In genomic region chr12:106020063-106020462, GRCm38 (mm10) we compare ENCODE assay signal across 13 mouse cellular contexts. TPM values are rescaled to one million over a fixed set of nuclear protein-coding genes. Genes with fewer than 3 reads are reported as not detected.
DNase-seq lines count a peak whose midpoint lies in the region; ATAC-seq lines count a peak whose summit lies in the region.
"Had no signal": no experiment of that assay in that cellular context is flagged by ENCODE, and none has a peak within 500 bp of the region (broad histone marks: within the 10 kb centered on the region; RNA-seq: fewer than 3 reads in every experiment).

No protein-coding gene starts in this region.

- H3K9ac ChIP-seq in forebrain, embryonic 14.5 days (ENCODE audit: low read length) = 0 out of 2 replicates have a peak overlapping the region, but pooled peaks have one; percentile 13
- H3K9ac ChIP-seq in forebrain, embryonic 11.5 days (ENCODE audit: low read length) = no peak overlapping the region
- H3K9ac ChIP-seq: embryonic facial prominence, embryonic 12.5 days; liver, embryonic 13.5 days had no signal

- no peaks in the 10 kb centered on the region for H3K27me3 ChIP-seq in forebrain, embryonic 14.5 days (replicated peaks; ENCODE audit: control insufficient read depth, insufficient read depth, low read length)
- H3K27me3 ChIP-seq in forebrain, embryonic 11.5 days (ENCODE audit: control insufficient read depth, insufficient read depth, low read length) = no peaks in the 10 kb centered on the region
- H3K27me3 ChIP-seq: embryonic facial prominence, embryonic 12.5 days; liver, embryonic 13.5 days had no signal

- DNase-seq in forebrain, embryonic 14.5 days (ENCODE audit: low spot score) = peak; percentile 82
- no peak for DNase-seq in forebrain, embryonic 11.5 days (ENCODE audit: low spot score)
- peak; percentile 41 for DNase-seq in right cerebral cortex, postnatal 4 days
- no peak for DNase-seq in right cerebral cortex, adult 18-20 months
- peak; percentile 77 for DNase-seq in layer of hippocampus, adult 11-12 months (ENCODE audit: low spot score)
- no peak for DNase-seq in Muller cell, postnatal 12 days (ENCODE audit: inconsistent ontology term)
- DNase-seq in right cerebral cortex, postnatal 25 days = no peak
- DNase-seq: heart, postnatal 36 days; liver, embryonic 13.5 days; lung, postnatal 36 days; midbrain, embryonic 14.5 days had no signal

- H3K4me2 ChIP-seq in forebrain, embryonic 14.5 days (ENCODE audit: low read length) = no peak overlapping the region
- no peak overlapping the region for H3K4me2 ChIP-seq in forebrain, embryonic 11.5 days (ENCODE audit: low read depth, low read length, severe bottlenecking)
- H3K4me2 ChIP-seq: embryonic facial prominence, embryonic 12.5 days; liver, embryonic 13.5 days had no signal

- 0 out of 2 replicates have a peak, but pooled peaks cover 3% of the 10 kb centered on the region for H3K36me3 ChIP-seq in forebrain, embryonic 14.5 days (ENCODE audit: control insufficient read depth, insufficient read depth, low read length)
- no peaks in the 10 kb centered on the region; the same call in 1 of the 2 replicates for H3K36me3 ChIP-seq in forebrain, embryonic 11.5 days (ENCODE audit: control insufficient read depth, insufficient read depth, low read length)

- no peak overlapping the region for H3K4me3 ChIP-seq in forebrain, embryonic 14.5 days (ENCODE audit: low read depth, low read length)
- no peak overlapping the region for H3K4me3 ChIP-seq in forebrain, embryonic 11.5 days (ENCODE audit: low read depth, low read length)
- H3K4me3 ChIP-seq: embryonic facial prominence, embryonic 12.5 days; liver, embryonic 13.5 days had no signal

- H3K27ac ChIP-seq in forebrain, embryonic 14.5 days (ENCODE audit: low read depth, low read length) = peak overlapping the region; percentile 74
- no peak overlapping the region for H3K27ac ChIP-seq in forebrain, embryonic 11.5 days (ENCODE audit: low read depth, low read length)
- H3K27ac ChIP-seq: embryonic facial prominence, embryonic 12.5 days; liver, embryonic 13.5 days had no signal

- H3K9me3 ChIP-seq in forebrain, embryonic 14.5 days (replicated peaks; ENCODE audit: control insufficient read depth, low read length) = no peaks in the 10 kb centered on the region
- H3K9me3 ChIP-seq in forebrain, embryonic 11.5 days (ENCODE audit: control insufficient read depth, low read length) = no peaks in the 10 kb centered on the region
- H3K9me3 ChIP-seq: embryonic facial prominence, embryonic 12.5 days; liver, embryonic 13.5 days had no signal

- peaks cover 5% of the 10 kb centered on the region; the same call in 1 of the 2 replicates for H3K4me1 ChIP-seq in forebrain, embryonic 14.5 days (ENCODE audit: control insufficient read depth, insufficient read depth, low read length)
- no peaks in the 10 kb centered on the region for H3K4me1 ChIP-seq in forebrain, embryonic 11.5 days (replicated peaks; ENCODE audit: control insufficient read depth, insufficient read depth, low read length)
- H3K4me1 ChIP-seq: embryonic facial prominence, embryonic 12.5 days had no signal

- ATAC-seq in forebrain, embryonic 14.5 days = peak; percentile 82
- no peak for ATAC-seq in forebrain, embryonic 11.5 days (replicated peaks; ENCODE audit: low FRiP score)
- ATAC-seq in monocyte, adult 5-6 weeks (replicated peaks; ENCODE audit: insufficient number of reproducible peaks, low FRiP score, low TSS enrichment, poor library complexity, severe bottlenecking) = no peak

- 50% methylated on average over 4 of the region's 4 CpGs for WGBS in forebrain, embryonic 14.5 days
- WGBS in forebrain, embryonic 11.5 days = 79% methylated on average over 4 of the region's 4 CpGs

RNA-seq across cellular contexts. Expression of gene Vrk1, which starts 10.0 kb away (rescaled TPM):
- polyA plus RNA-seq in forebrain, embryonic 14.5 days (2014; fragmentation: Nextera tagmentation; extraction: Ambion mirVana) = 80.6 and 90.8 TPM in 2 replicates
- 114 and 115 TPM in 2 replicates for polyA plus RNA-seq in forebrain, embryonic 11.5 days (2014; fragmentation: Nextera tagmentation; extraction: Ambion mirVana)
- 66.1 to 119 TPM (median 109 TPM) in 3 replicates for total RNA-seq in monocyte, adult 5-6 weeks (2017)

Comparison
In these comparisons a context has a peak if more than half of its experiments do, and no peak if none do; other contexts are left out.
1. DNase-seq: peak in forebrain, embryonic 14.5 days (single experiment), right cerebral cortex, postnatal 4 days (single experiment) and layer of hippocampus, adult 11-12 months (single experiment); none in forebrain, embryonic 11.5 days (single experiment), right cerebral cortex, adult 18-20 months (single experiment), Muller cell, postnatal 12 days (single experiment) and right cerebral cortex, postnatal 25 days (single experiment).